Mouse (Mus musculus): ENCODE data around the gene Nhlrc4.

The Nhlrc4 gene

GRCm38 (mm10) chr17:25958771-25959494, 14.2 kb upstream of the Nhlrc4 start:
- DNase-seq (ENCODE audit: extremely low spot score, low read depth, low spot score), result no peak

GRCm38 (mm10) chr17:25957586-25958051, 12.9 kb upstream of the Nhlrc4 start:
- no peak for DNase-seq (ENCODE audit: extremely low spot score, low read depth, low spot score)

DNA sequence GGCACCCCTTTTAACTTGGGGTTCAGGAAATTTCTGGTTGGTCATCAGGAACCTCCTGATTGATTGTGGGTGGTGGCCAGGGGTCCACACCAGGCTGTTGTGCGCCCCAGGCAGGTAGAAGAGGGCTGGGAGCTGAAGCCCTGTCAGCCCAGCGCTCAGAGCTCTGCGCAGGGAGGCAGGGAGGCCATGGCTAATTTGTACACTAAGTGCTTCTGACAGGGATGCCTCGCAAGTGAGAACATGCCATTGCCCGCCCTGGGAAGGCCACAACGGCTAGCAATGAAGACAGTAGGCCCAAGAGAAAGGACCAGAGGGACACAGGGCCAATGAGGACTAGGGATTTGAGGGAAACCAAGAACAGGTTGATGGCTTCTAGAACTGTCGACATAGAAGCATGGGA, 11.9 kb upstream of the Nhlrc4 start:
- no peak for DNase-seq (ENCODE audit: extremely low spot score, low read depth, low spot score)

DNA sequence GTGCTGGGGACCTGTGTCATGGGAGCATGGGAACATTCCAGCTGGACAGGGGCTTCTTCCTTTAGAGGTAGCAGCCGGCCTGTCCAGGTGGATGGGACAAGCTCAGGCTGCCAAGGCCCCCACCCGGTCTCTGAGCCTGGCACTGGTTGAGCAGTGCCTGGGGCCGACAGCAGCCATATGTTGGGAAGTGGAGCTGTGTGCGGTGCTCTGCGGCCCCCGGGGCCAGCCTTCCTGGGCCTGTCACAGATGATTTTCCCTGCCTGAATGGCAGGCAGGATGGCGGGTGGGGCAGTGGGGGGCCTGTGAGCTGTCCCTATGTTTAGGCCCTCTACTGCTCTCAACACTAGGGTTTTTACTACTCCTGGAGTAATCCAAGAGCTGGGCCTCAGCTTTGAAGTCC, 11.4 kb upstream of the Nhlrc4 start:
- no peak for DNase-seq (ENCODE audit: extremely low spot score, low read depth, low spot score)

DNA sequence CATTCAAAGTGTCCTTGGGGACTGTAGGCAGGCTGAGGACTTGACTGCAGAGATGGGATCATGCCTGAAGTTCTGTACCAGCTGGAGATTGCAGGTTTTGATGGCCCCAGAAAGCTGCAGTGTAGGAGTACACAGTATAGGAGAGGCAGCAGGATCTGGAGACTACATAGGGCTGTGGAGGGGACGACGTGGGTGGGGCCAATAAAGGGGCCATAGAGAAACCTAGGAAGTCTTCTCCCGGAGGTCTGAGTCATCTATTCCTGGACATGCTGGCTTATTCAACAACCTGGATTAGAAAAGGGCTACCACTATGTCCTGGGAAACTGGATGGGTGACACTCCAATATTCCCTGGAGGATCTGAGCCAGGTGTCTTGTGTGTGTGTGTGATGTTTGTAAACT, 11.0 kb upstream of the Nhlrc4 start:
- DNase-seq (ENCODE audit: extremely low spot score, low read depth, low spot score), result no peak

GRCm38 (mm10) chr17:25954671-25955070, 9.9 kb upstream of the Nhlrc4 start:
- no peak for DNase-seq (ENCODE audit: extremely low spot score, low read depth, low spot score)

DNA sequence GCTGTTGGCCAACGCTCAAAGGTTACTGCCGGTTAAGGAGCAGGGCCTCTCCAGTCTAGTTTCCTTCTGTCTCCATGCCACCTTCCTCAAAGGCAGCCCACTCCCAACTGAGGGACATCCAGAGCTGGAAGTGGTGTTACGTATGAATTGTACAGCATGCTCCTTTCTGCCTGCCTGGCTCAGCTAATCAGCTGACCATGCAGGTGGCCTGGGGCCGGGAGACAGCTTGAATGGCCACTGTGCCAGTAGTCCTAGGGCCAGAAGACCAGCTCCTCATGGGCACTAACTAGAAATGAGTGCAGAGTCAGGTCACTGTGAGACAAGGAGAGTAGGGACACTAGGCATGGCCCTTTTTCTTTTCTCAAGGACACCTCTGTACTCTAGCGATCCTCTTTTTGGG, 8.4 kb upstream of the Nhlrc4 start:
- no peak for DNase-seq (ENCODE audit: extremely low spot score, low read depth, low spot score)

DNA sequence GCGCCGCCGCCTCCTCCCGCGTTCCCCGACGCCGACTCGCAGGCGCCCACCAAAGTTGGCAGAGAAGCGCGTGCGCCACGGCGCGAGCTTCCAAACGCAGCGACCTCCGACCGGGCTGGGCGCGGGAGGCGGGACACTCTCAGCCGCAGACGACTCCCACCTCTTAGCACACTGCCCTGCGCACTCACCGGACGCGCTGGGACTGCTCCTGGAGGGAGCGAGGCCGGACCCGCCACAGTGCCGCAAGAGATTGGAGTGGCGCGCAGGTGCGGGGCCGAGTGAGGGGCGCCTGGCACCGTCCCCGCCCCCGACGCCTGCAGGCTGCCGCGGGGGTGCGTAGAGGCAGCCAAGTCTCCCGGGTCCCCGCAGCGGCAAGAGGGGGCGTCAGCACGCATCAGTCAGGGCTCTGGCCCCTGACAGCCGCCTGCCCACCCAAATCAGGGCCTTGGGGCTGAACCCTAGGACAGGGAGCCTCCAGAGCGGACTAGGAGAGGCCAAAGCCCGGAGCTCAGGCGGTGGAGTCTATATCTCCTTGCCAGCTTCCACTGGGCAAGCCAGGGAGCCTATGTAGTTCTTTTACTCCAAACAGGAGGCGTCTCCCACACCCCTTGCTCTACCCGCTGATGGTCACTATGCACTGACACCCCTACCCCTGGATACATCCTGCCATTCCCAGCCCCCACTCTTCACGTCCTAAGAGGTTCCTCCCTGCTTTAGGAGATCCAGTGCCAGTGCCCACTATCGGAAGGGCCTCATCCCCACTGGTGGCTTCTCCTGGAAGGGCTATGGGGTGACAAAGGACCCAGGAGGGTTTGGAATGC, 7.3 kb upstream of the Nhlrc4 start, which contains the start of gene A930017K11Rik:
A930017K11Rik (minus strand) TSS at position 763 of the 821 bp plus-strand sequence.
- DNase-seq (ENCODE audit: extremely low spot score, low read depth, low spot score), result no peak

GRCm38 (mm10) chr17:25951225-25951802, 6.6 kb upstream of the Nhlrc4 start:
- no peak for DNase-seq (ENCODE audit: extremely low spot score, low read depth, low spot score)

DNA sequence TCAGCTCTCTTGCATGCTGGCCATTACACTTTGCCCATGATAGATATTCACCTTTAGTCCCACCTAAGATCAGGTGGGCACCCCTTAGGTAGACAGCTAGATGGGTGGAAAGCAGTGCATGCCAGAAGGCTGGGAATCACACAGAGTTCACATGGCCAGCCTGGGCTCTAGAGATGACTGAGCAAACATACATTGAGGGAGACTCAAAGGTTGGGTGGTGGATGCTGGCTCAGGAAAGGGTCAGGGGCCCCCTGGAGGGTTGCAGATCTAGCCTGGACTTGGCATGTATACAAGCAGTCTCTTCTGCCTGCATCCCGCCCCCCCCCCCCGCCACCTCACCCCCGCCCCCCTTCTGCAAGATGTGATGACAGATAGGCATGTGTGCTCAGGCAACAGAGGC, 5.9 kb upstream of the Nhlrc4 start:
- no peak for DNase-seq (ENCODE audit: extremely low spot score, low read depth, low spot score)

DNA sequence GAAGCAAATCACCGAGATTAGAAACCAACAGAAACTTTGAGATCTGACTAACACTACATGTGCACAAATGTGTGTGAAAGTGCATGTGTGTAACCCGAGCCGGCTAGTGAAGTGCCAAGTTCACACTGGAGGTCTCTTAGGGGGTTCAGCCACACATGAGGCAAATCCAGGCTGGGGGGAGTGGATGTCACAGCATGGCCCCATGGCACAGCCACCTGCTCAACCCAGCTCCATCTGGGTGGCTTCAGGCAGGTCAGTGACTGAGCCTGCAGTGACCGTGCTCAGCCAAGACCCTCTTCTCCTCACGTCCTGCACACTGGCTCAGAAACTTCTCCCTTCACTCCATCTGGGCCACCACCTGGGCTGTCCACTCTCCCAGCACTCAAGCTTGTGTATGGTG, 5.2 kb upstream of the Nhlrc4 start:
- no peak for DNase-seq (ENCODE audit: extremely low spot score, low read depth, low spot score)

DNA sequence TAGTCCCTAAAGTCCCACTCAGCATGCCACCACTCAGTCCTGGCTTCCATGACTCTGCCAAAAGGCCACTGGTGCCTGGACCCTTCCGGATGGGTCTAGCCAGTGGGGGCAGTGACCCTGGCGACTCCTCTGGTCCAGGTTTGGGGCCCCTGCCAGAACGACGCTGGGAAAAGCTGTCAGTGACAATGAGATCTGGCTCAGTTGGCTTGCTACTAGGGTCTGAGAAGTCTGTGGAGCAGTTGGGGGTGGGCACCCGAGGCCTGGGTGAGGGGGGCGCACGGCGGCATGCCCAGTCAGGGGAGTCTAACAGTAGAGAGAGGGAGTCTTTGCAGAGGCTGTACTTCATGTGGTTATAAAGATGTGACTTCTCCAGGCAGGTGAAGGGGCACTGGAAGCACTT, 3.3 kb upstream of the Nhlrc4 start:
- DNase-seq (ENCODE audit: extremely low spot score, low read depth, low spot score), result no peak

GRCm38 (mm10) chr17:25947576-25947975, 2.8 kb upstream of the Nhlrc4 start:
- DNase-seq (ENCODE audit: extremely low spot score, low read depth, low spot score), result no peak

- DNase-seq (ENCODE audit: extremely low spot score, low read depth, low spot score), result no peak
Observed at GRCm38 (mm10) chr17:25946891-25947290, 2.1 kb upstream of the Nhlrc4 start.

DNA sequence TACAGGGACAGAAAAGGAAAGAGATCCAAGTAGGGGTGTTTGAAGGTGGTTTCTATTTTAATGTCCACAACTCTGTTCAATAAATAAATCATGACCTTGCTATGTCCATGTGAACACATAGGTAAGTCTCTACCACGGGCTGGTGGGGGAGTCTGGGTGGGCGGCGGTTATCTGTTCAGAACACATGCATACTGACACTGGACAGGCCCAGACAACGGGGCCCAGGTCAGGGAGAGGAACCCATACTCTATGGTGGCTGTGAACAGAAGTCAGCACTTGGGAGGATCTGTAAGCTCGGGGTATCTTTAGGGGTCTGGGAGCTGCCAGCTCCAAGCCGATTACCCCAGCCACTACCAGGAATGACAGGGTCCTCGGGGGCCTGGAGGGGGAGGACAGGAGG, 1.6 kb upstream of the Nhlrc4 start:
- DNase-seq (ENCODE audit: extremely low spot score, low read depth, low spot score), result no peak

DNA sequence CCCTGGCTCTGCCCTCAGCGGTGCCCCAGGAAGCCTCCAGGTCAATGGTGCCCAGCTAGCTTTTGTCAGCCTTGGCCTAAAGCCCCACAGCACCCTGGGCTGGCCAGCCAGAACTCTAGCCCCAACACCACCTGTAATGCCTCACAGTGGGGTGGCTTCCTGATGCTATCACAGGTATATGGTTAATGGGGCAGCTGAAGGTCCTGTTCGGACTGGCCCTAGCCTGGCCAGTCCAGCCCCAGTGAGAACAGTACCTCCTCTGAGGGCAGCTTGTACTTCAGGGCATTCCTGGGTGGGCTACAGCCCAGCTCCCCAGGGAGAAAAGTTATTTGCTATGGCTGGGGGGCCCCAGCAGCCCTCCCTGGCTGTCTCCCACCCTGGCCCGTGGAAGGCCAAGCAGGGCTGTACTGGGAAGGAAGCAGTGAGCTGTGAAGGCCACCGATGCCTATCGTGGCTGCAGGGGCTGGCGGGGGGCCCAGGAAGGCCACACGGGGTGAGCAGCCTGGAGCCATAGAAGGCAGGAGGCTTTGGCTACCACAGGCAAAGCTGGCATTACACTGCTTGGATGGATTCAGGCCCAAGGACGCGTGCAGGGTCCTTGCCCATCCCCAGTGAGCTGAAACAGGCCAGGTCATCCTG, 875 bp upstream of the Nhlrc4 start:
- DNase-seq (ENCODE audit: extremely low spot score, low read depth, low spot score), result no peak

DNA sequence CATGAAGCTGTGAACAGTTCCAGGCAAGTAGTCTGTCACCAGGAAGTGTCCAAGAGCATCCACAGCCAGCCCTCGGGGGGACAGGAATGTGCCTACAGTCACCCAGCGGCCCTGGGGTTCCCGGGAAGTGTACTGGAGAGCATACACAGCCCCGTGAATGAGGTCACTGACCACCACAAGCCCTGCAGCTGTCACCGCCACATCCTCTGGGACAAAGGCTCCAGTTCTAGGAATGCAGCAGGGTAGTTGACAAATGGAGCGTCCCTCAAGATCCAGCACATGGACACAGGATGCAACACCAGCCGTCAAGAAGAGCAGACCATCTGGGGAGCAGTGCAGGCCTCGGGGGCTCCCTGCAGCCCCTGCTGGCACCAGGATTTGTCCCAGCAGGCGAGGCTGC, 992 bp downstream of the Nhlrc4 start:
- DNase-seq (ENCODE audit: extremely low spot score, low read depth, low spot score), result no peak

- DNase-seq (ENCODE audit: extremely low spot score, low read depth, low spot score), result no peak
Observed at GRCm38 (mm10) chr17:25943221-25943620, 1.5 kb downstream of the Nhlrc4 start.

GRCm38 (mm10) chr17:25942597-25943151, 2.1 kb downstream of the Nhlrc4 start:
- no peak for DNase-seq (ENCODE audit: extremely low spot score, low read depth, low spot score)

- no peak for DNase-seq (ENCODE audit: extremely low spot score, low read depth, low spot score)
Observed at GRCm38 (mm10) chr17:25941511-25942241, 3.1 kb downstream of the Nhlrc4 start.
